Mouse (Mus musculus) cerebellum, adult 2 months (tissue): ENCODE results near the gene Washc4. TPM values are rescaled to one million over a fixed set of nuclear protein-coding genes. Genes with fewer than 3 reads are reported as not detected.

Experiments used
- DNase-seq, 2 experiments: peaks; one replicate each; pipeline ENCODE4 v3.0.0; 2021
- H3K27ac ChIP-seq: fragments of 200-500 bp; 2 replicates; pipeline ENCODE4 v1.5.1; 2012; ENCODE audit warnings: low read length, control low read depth, inconsistent platforms; ENCODE audit not compliant: insufficient read depth
- H3K27me3 ChIP-seq: fragments of 200-500 bp; 2 replicates; pipeline ENCODE4 v1.6.1; 2012; ENCODE audit warnings: inconsistent platforms, mild to moderate bottlenecking, low read length, moderate library complexity; ENCODE audit not compliant: control insufficient read depth, insufficient read depth
- H3K4me1 ChIP-seq: fragments of 200-500 bp; 2 replicates; pipeline ENCODE4 v1.6.1; 2011; ENCODE audit warnings: low read length; ENCODE audit not compliant: control insufficient read depth, insufficient read depth
- H3K4me3 ChIP-seq: fragments of 200-500 bp; replicated peaks from 2 replicates; pipeline ENCODE3; 2011; ENCODE audit warnings: mild to moderate bottlenecking, low read depth, low read length, control low read depth; ENCODE audit not compliant: insufficient read depth
- CTCF ChIP-seq: fragments of 200-500 bp; IDR thresholded peaks from 2 replicates; pipeline ENCODE4 v1.5.1; 2011; ENCODE audit warnings: low read depth, mild to moderate bottlenecking, control low read depth, low read length, moderate library complexity, borderline replicate concordance; ENCODE audit not compliant: insufficient read depth
- POLR2A ChIP-seq: fragments of 200-500 bp; IDR thresholded peaks from 2 replicates; pipeline ENCODE4 v1.6.1; 2011; ENCODE audit warnings: low read length, control low read depth, borderline replicate concordance; ENCODE audit not compliant: insufficient read depth
- WGBS: fragments of 180-500 bp; shearing (Covaris S2); methylation state at CpG from one replicate; pipeline ENCODE4 v1.1.7; 2018; 5-methylcytosine and 5-hydroxymethylcytosine counted together
- polyA plus RNA-seq: library from polyadenylated mRNA; depleted of rRNA; stranded (reverse); fragments of >200 nt; gene quantifications from 2 replicates; pipeline ENCODE4 v1.2.3, GENCODE M21; 2012

Washc4 gene
- polyA plus RNA-seq, 1 experiment: 18.6 TPM

DNA sequence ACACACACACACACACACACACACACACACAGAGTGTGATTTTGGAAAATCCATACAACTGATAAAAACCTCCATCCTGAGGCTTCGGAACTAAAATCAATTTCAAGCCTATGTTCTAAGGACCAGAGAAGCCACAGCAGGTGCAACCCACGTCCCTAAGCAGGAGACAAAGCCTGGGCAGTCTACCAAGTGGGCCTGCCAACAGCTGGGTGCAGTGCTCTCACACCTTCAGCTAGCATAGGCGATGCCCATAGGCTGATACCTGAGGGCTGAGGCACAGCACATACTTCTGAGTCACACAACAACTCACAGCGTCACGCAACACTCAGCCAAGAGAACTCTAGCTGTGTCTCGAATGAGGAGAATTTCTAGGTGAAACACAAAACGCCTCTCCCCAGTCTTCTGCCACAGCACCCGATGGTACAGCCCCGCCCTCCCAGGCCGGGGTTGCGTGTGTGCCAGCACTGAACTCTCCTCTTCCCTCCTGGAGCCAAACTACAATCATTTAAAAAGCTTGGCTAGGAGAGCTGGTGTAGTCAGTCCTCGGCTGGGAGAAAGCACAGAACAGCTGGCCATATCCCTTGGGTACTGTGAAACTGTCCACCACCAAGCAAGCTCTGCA lies 75.4 kb downstream of the Washc4 start:
- Histone ChIP-seq H3K27ac (peak overlapping the region; percentile 85), H3K27me3 (no peaks in the 10 kb centered on the region), H3K4me3 (no peak overlapping the region), H3K4me1 (peaks cover 53% of the 10 kb centered on the region)
- TF ChIP-seq CTCF (no peak), POLR2A (peak; percentile 20; the same call in 1 of the 2 replicates)
- DNase-seq: peak; percentile 81 to 87
- whole genome bisulfite sequencing: 15% methylated on average over 12 of the region's 12 CpGs

- 16% methylated on average over 24 of the region's 24 CpGs for WGBS
- TF ChIP-seq POLR2A (no peak), CTCF (no peak)
- no peak overlapping the region for H3K4me3 ChIP-seq
- peak; percentile 95 to 98 for DNase-seq
- peaks cover 69% of the 10 kb centered on the region for H3K4me1 ChIP-seq
- peak overlapping the region; percentile 87 for H3K27ac ChIP-seq
- H3K27me3 ChIP-seq: no peaks in the 10 kb centered on the region
These were observed 77.0 kb downstream of the Washc4 start for GRCm38 (mm10) chr10:83620350-83621055.

GRCm38 (mm10) chr10:83624065-83624464 lies 80.5 kb downstream of the Washc4 start:
- Histone ChIP-seq H3K27me3 (no peaks in the 10 kb centered on the region), H3K27ac (peak overlapping the region; percentile 45), H3K4me1 (peaks cover 58% of the 10 kb centered on the region), H3K4me3 (no peak overlapping the region)
- DNase-seq: peak; percentile 46 to 47
- TF ChIP-seq CTCF: no peak
- TF ChIP-seq POLR2A: no peak
- 27% methylated on average over 8 of the region's 8 CpGs for WGBS

DNA sequence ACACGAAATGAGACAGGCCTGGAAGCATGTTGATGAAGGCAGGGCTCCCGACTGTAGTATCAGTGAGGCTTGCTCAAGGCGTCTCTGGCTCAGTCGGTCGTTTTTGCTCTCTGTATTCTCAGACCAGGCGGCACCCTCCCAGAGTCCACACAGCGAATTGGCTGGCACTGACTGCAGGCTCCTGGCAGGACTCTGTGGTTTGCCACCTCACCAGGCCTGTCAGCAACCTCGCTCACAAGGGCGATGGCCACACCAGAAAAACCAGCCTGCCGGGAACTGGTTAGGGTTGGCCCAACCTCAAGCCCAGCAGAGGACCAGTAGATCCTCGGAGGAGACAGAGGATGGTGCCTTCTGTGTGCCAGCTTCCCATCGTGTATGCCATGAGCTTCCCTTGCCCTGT lies 81.3 kb downstream of the Washc4 start:
- Histone ChIP-seq H3K27ac (peak overlapping the region; percentile 45), H3K4me3 (no peak overlapping the region), H3K4me1 (peaks cover 59% of the 10 kb centered on the region), H3K27me3 (no peaks in the 10 kb centered on the region)
- 5% methylated on average over 12 of the region's 12 CpGs for WGBS
- TF ChIP-seq CTCF (no peak), POLR2A (no peak)
- DNase-seq: peak; percentile 86 to 90

DNA sequence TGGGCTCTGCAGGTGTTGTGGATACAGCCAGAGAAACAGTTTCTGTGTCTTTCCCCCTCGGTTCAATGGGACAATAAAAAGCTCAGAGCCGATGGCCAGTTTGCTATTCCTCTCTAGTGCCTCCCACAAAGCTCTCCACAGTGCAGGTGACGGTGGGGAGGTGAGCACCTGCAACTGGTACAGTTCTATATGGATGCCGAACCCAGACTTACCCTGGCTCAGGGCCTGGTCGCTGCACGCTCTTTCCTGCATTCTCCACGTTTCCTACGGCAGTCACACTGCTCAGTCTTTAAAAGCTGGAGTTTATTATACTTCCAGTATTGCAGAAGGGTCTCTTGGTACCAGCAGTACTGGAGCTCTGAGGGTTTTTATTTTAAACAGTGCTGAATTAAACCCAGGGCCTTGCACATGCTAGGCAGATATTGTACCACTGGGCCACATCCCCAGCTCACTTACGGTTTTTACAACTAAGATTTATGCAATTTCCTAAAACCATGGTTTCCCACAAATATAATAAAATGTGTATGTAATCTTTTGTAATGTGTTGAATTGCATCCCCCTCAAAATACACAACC lies 83.6 kb downstream of the Washc4 start:
- H3K27me3 ChIP-seq: no peaks in the 10 kb centered on the region
- no peak for DNase-seq
- 90% methylated on average over 9 of the region's 9 CpGs for WGBS
- H3K4me3 ChIP-seq: no peak overlapping the region
- peaks cover 59% of the 10 kb centered on the region for H3K4me1 ChIP-seq
- TF ChIP-seq POLR2A: no peak
- TF ChIP-seq CTCF: no peak
- no peak overlapping the region for H3K27ac ChIP-seq

DNA sequence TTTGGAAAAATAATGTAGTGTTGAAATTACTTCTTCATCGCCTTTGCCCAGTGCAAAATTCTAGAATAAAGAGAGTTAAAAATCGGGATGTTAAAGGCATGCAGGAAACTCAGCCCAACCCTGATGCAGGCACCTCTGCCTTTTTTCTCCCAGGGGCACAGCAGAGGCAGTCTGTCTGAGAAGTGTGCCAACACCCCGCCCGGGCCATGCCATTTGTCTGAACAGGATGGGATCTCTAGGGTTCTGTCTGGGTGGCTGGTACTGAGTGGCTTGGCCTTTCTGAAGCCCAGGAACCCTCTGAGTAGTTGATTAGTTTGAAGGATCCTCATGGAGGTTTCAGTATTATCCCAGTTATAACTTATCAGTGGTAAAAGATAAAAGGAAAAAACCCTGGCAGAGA lies 84.7 kb downstream of the Washc4 start:
- peak in 1 of 2 experiments; percentile 57 for DNase-seq
- 33% methylated on average over 4 of the region's 4 CpGs for WGBS
- Histone ChIP-seq H3K4me3 (no peak overlapping the region), H3K4me1 (peaks cover 68% of the 10 kb centered on the region), H3K27me3 (no peaks in the 10 kb centered on the region), H3K27ac (no peak overlapping the region)
- no peak for TF ChIP-seq POLR2A
- no peak for TF ChIP-seq CTCF

- 10% methylated on average over 12 of the region's 12 CpGs for WGBS
- H3K4me1 ChIP-seq: peaks cover 69% of the 10 kb centered on the region
- no peak overlapping the region for H3K4me3 ChIP-seq
- peak; percentile 67 to 69 for DNase-seq
- H3K27me3 ChIP-seq: no peaks in the 10 kb centered on the region
- H3K27ac ChIP-seq: peak overlapping the region; percentile 73
- TF ChIP-seq POLR2A: no peak
- TF ChIP-seq CTCF: no peak
These were observed 85.7 kb downstream of the Washc4 start for GRCm38 (mm10) chr10:83629190-83629781.
